Mouse (Mus musculus) liver, adult 2 months (tissue): Measurements from ENCODE around the gene Jmjd6.

Experiments
- CTCF ChIP-seq: fragments of 200-500 bp; IDR thresholded peaks from 2 replicates; pipeline ENCODE4 v1.5.1; 2011; ENCODE audit warnings: low read depth, low read length, control low read depth
- POLR2A ChIP-seq: fragments of 200-500 bp; IDR thresholded peaks from 2 replicates; pipeline ENCODE4 v1.6.1; 2011; ENCODE audit warnings: low read length, control low read depth; ENCODE audit not compliant: insufficient read depth; ENCODE audit errors: extremely low read depth

DNA sequence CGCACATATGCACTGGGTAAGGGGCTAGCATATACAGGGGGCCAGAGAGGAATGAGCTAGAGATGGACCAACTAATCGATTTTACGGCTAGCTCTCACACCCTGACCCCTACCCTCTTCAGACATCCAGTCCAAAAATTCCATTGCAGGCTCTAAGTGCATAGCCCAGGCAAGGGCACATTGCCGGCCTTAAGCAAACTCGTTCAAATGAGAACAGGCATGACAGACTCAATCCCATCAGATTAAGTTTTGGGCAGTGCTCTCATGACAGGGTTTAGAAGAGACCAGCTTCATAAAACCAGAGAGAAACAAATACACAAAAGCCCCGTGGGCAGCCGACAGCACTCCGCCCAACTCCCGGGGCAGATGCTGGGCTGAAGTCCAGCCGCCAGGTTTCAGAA is 21.0 kb downstream of the Jmjd6 start:
- TF ChIP-seq CTCF (no peak), POLR2A (no peak)
